17 mouse cellular contexts compared by ENCODE assay signal in the genomic region with DNA sequence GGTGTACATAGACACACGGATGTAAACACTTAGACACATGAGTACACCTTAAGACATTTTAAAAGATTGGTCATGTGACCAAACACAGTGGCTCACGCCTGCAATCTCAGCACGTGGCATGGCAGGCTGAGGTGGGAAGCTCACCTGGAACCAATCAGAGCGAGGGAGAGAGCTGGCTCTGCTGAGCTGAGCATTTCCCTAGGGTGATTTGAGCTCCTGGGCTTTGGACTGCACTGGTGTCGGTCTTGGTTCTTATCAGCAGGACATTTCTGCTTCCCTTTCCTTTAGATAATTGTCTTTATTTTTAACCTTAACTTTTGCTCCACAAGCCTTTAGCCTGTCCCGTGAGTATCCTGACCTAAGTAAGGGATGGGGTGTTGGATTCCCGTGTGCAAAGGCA. TPM values are rescaled to one million over a fixed set of nuclear protein-coding genes. Genes with fewer than 3 reads are reported as not detected.
DNase-seq lines count a peak whose midpoint lies in the region; ATAC-seq and TF ChIP-seq lines count a peak whose summit lies in the region.
"Had no signal": no experiment of that assay in that cellular context is flagged by ENCODE, and none has a peak within 500 bp of the region (broad histone marks: within the 10 kb centered on the region; RNA-seq: fewer than 3 reads in every experiment).

No protein-coding gene starts in this region.

- no peaks in the 10 kb centered on the region for H3K9me3 ChIP-seq in heart, embryonic 12.5 days (replicated peaks)
- no peaks in the 10 kb centered on the region for H3K9me3 ChIP-seq in megakaryocyte, embryonic 14.5 days
- H3K9me3 ChIP-seq in heart, embryonic 16.5 days (replicated peaks; ENCODE audit: control insufficient read depth, low read length): no peaks in the 10 kb centered on the region
- no peaks in the 10 kb centered on the region for H3K9me3 ChIP-seq in stomach, postnatal 0 days (ENCODE audit: control insufficient read depth, low read length)

- intact Hi-C loops in heart, postnatal 25 days (cut with DNase I): no loop called here

- no peak overlapping the region for H3K4me3 ChIP-seq in heart, embryonic 12.5 days
- H3K4me3 ChIP-seq in megakaryocyte, embryonic 14.5 days (replicated peaks): peak overlapping the region; percentile 18
- no peak overlapping the region for H3K4me3 ChIP-seq in heart, embryonic 16.5 days (ENCODE audit: low read length)
- H3K4me3 ChIP-seq in stomach, postnatal 0 days (ENCODE audit: low read depth, low read length): no peak overlapping the region

- 24% methylated on average over 7 of the region's 7 CpGs for WGBS in heart, embryonic 12.5 days
- 29% methylated on average over 7 of the region's 7 CpGs for WGBS in heart, embryonic 16.5 days
- WGBS in stomach, postnatal 0 days: 48% methylated on average over 7 of the region's 7 CpGs

- H3K9ac ChIP-seq in heart, embryonic 12.5 days: no peak overlapping the region
- H3K9ac ChIP-seq in heart, embryonic 16.5 days (ENCODE audit: low read length): no peak overlapping the region
- no peak overlapping the region for H3K9ac ChIP-seq in stomach, postnatal 0 days (ENCODE audit: low read length)

- no peak for TF ChIP-seq CTCF in stomach, postnatal 0 days (IDR thresholded peaks at IDR 0.05; ENCODE audit: low read depth)

- H3K4me2 ChIP-seq in heart, embryonic 12.5 days: no peak overlapping the region
- no peak overlapping the region for H3K4me2 ChIP-seq in heart, embryonic 16.5 days (ENCODE audit: low read depth, low read length)
- H3K4me2 ChIP-seq in stomach, postnatal 0 days (replicated peaks; ENCODE audit: low read depth): no peak overlapping the region

- H3K36me3 ChIP-seq in heart, embryonic 12.5 days: peaks cover 15% of the 10 kb centered on the region
- H3K36me3 ChIP-seq in megakaryocyte, embryonic 14.5 days (replicated peaks; ENCODE audit: low read length): peaks cover 44% of the 10 kb centered on the region
- H3K36me3 ChIP-seq in heart, embryonic 16.5 days (ENCODE audit: control insufficient read depth, insufficient read depth): peaks cover 12% of the 10 kb centered on the region
- H3K36me3 ChIP-seq in stomach, postnatal 0 days (ENCODE audit: control insufficient read depth, insufficient read depth, low read length): peaks cover 12% of the 10 kb centered on the region

- H3K27ac ChIP-seq in heart, embryonic 12.5 days (ENCODE audit: poor library complexity, severe bottlenecking): no peak overlapping the region
- H3K27ac ChIP-seq in heart, embryonic 16.5 days (ENCODE audit: low read length): peak overlapping the region; percentile 12; the same call in 1 of the 2 replicates
- H3K27ac ChIP-seq in stomach, postnatal 0 days (replicated peaks): no peak overlapping the region
- H3K27ac ChIP-seq: hindbrain, postnatal 0 days had no signal

- H3K27me3 ChIP-seq in heart, embryonic 12.5 days (replicated peaks): no peaks in the 10 kb centered on the region
- no peaks in the 10 kb centered on the region for H3K27me3 ChIP-seq in megakaryocyte, embryonic 14.5 days (replicated peaks)
- H3K27me3 ChIP-seq in heart, embryonic 16.5 days (ENCODE audit: control insufficient read depth, insufficient read depth, low read length): no peaks in the 10 kb centered on the region
- H3K27me3 ChIP-seq in stomach, postnatal 0 days (ENCODE audit: control insufficient read depth, insufficient read depth, low read length): no peaks in the 10 kb centered on the region

- ATAC-seq in heart, embryonic 12.5 days (ENCODE audit: insufficient number of reproducible peaks, low FRiP score): peak; percentile 31
- ATAC-seq in megakaryocyte, adult 5-6 weeks (ENCODE audit: poor library complexity, severe bottlenecking): no peak
- 0 out of 2 replicates have a peak, but pooled peaks have one; percentile 21 for ATAC-seq in heart, embryonic 16.5 days (replicated peaks; ENCODE audit: extremely low read depth, insufficient read depth, low FRiP score)
- peak; percentile 37; the same call in 1 of the 2 replicates for ATAC-seq in stomach, postnatal 0 days (ENCODE audit: low FRiP score, low TSS enrichment)
- ATAC-seq: forebrain, embryonic 16.5 days; hindbrain, postnatal 0 days had no signal

- DNase-seq in heart, postnatal 25 days (ENCODE audit: low spot score): no peak
- DNase-seq in stomach, postnatal 0 days (ENCODE audit: low spot score): no peak
- DNase-seq in spleen, adult 18-20 months: no peak
- DNase-seq: adrenal gland, postnatal 25 days; cerebellum, adult 11 months; gastrocnemius, postnatal 36 days; layer of hippocampus, adult 9-11 months; lung, postnatal 4 days had no signal

- peaks cover 30% of the 10 kb centered on the region for H3K4me1 ChIP-seq in heart, embryonic 12.5 days (replicated peaks)
- peaks cover 86% of the 10 kb centered on the region for H3K4me1 ChIP-seq in megakaryocyte, embryonic 14.5 days
- 0 out of 2 replicates have a peak, but pooled peaks cover 7% of the 10 kb centered on the region for H3K4me1 ChIP-seq in heart, embryonic 16.5 days (ENCODE audit: control insufficient read depth, insufficient read depth, low read length)
- H3K4me1 ChIP-seq in stomach, postnatal 0 days (replicated peaks; ENCODE audit: control insufficient read depth, insufficient read depth): no peaks in the 10 kb centered on the region

- TF ChIP-seq EP300 in stomach, postnatal 0 days (optimal IDR thresholded peaks at IDR 0.05): no peak

RNA-seq across cellular contexts. Expression of a gene that starts 3.4 kb away (rescaled TPM):
- 0.50 and 1.3 TPM in 2 replicates for polyA plus RNA-seq in heart, embryonic 12.5 days (2016; fragmentation: Nextera tagmentation; extraction: Ambion mirVana)
- total RNA-seq in heart, postnatal 25 days (2021): under 1 TPM in 1 of 2 experiments, not detected in 1; 0.60 TPM
- polyA plus RNA-seq in megakaryocyte, embryonic 14.5 days (2012; ENCODE audit: insufficient read depth, low replicate concordance): not detected in 2 replicates
- not detected in 2 replicates for total RNA-seq in megakaryocyte, adult 5-6 weeks (2015)
- not detected in 2 replicates for total RNA-seq in megakaryocyte, adult 5-6 weeks (2017)
- polyA plus RNA-seq in heart, embryonic 16.5 days (2015; fragmentation: Nextera tagmentation; extraction: Ambion mirVana): 0.89 and 1.1 TPM in 2 replicates
- polyA plus RNA-seq in stomach, postnatal 0 days (2015; fragmentation: Nextera tagmentation; extraction: Ambion mirVana): 0.25 and 0.34 TPM in 2 replicates
- total RNA-seq: hindbrain, postnatal 0 days; left cerebral cortex, postnatal 36 days had no signal
- polyA plus RNA-seq: small intestine, adult 2 months; urinary bladder, adult 2 months had no signal

RNA-seq across cellular contexts. Expression of a gene that starts 9.0 kb away (rescaled TPM):
- 25.5 and 25.8 TPM in 2 replicates for polyA plus RNA-seq in heart, embryonic 12.5 days (2016; fragmentation: Nextera tagmentation; extraction: Ambion mirVana)
- 10 to 100 TPM; 13.5 to 14.3 TPM for total RNA-seq in heart, postnatal 25 days (2021)
- polyA plus RNA-seq in megakaryocyte, embryonic 14.5 days (2012; ENCODE audit: insufficient read depth, low replicate concordance): 9.1 and 40.1 TPM in 2 replicates
- total RNA-seq in megakaryocyte, adult 5-6 weeks (2015): 8.4 and 8.5 TPM in 2 replicates
- total RNA-seq in megakaryocyte, adult 5-6 weeks (2017): 9.5 and 9.8 TPM in 2 replicates
- 22.7 TPM in 2 replicates for polyA plus RNA-seq in heart, embryonic 16.5 days (2015; fragmentation: Nextera tagmentation; extraction: Ambion mirVana)
- 25.0 and 26.1 TPM in 2 replicates for polyA plus RNA-seq in stomach, postnatal 0 days (2015; fragmentation: Nextera tagmentation; extraction: Ambion mirVana)

RNA-seq across cellular contexts. Expression of a gene that starts 9.2 kb away (rescaled TPM):
- 20.4 and 26.4 TPM in 2 replicates for polyA plus RNA-seq in heart, embryonic 12.5 days (2016; fragmentation: Nextera tagmentation; extraction: Ambion mirVana)
- total RNA-seq in heart, postnatal 25 days (2021): 10 to 100 TPM; 29.5 to 36.7 TPM
- 26.9 and 28.2 TPM in 2 replicates for polyA plus RNA-seq in megakaryocyte, embryonic 14.5 days (2012; ENCODE audit: insufficient read depth, low replicate concordance)
- 18.6 and 20.8 TPM in 2 replicates for total RNA-seq in megakaryocyte, adult 5-6 weeks (2015)
- 8.2 and 24.7 TPM in 2 replicates for total RNA-seq in megakaryocyte, adult 5-6 weeks (2017)
- 20.9 and 21.7 TPM in 2 replicates for polyA plus RNA-seq in heart, embryonic 16.5 days (2015; fragmentation: Nextera tagmentation; extraction: Ambion mirVana)
- 11.7 and 13.0 TPM in 2 replicates for polyA plus RNA-seq in stomach, postnatal 0 days (2015; fragmentation: Nextera tagmentation; extraction: Ambion mirVana)

RNA-seq across cellular contexts. Expression of a gene that starts 25.2 kb away (rescaled TPM):
- polyA plus RNA-seq in heart, embryonic 12.5 days (2016; fragmentation: Nextera tagmentation; extraction: Ambion mirVana): 117 and 124 TPM in 2 replicates
- 100 to 1,000 TPM; 115 to 124 TPM for total RNA-seq in heart, postnatal 25 days (2021)
- polyA plus RNA-seq in megakaryocyte, embryonic 14.5 days (2012; ENCODE audit: insufficient read depth, low replicate concordance): 637 and 823 TPM in 2 replicates
- total RNA-seq in megakaryocyte, adult 5-6 weeks (2015): 226 and 299 TPM in 2 replicates
- 408 and 426 TPM in 2 replicates for total RNA-seq in megakaryocyte, adult 5-6 weeks (2017)
- polyA plus RNA-seq in heart, embryonic 16.5 days (2015; fragmentation: Nextera tagmentation; extraction: Ambion mirVana): 68.7 and 80.0 TPM in 2 replicates
- polyA plus RNA-seq in stomach, postnatal 0 days (2015; fragmentation: Nextera tagmentation; extraction: Ambion mirVana): 42.7 and 60.3 TPM in 2 replicates

RNA-seq across cellular contexts. Expression of a gene that starts 25.5 kb away (rescaled TPM):
- polyA plus RNA-seq in heart, embryonic 12.5 days (2016; fragmentation: Nextera tagmentation; extraction: Ambion mirVana): 57.2 and 61.2 TPM in 2 replicates
- 10 to 100 TPM; 45.8 to 48.3 TPM for total RNA-seq in heart, postnatal 25 days (2021)
- 2.7 TPM in 1 of 2 replicates, not detected in the other for polyA plus RNA-seq in megakaryocyte, embryonic 14.5 days (2012; ENCODE audit: insufficient read depth, low replicate concordance)
- 29.4 and 33.0 TPM in 2 replicates for total RNA-seq in megakaryocyte, adult 5-6 weeks (2015)
- 84.6 and 101 TPM in 2 replicates for total RNA-seq in megakaryocyte, adult 5-6 weeks (2017)
- 60.3 and 61.8 TPM in 2 replicates for polyA plus RNA-seq in heart, embryonic 16.5 days (2015; fragmentation: Nextera tagmentation; extraction: Ambion mirVana)
- 85.6 and 89.2 TPM in 2 replicates for polyA plus RNA-seq in stomach, postnatal 0 days (2015; fragmentation: Nextera tagmentation; extraction: Ambion mirVana)
